Mouse (Mus musculus) lung, embryonic 16.5 days (tissue): ENCODE measurements around the gene Ttpal. TPM values are rescaled to one million over a fixed set of nuclear protein-coding genes. Genes with fewer than 3 reads are reported as not detected.
A peak's percentile ranks its signal among the peaks of the same experiment; 100 is the strongest.
"Not testable (repeated sequence)": the region's sequence is repeated elsewhere in the genome, so short reads cannot be mapped to it uniquely, and the experiment has no call there.

ENCODE experiments used
- ATAC-seq: fragments of 200-750 bp; cut with Nextera tagmentation; 2 replicates; pipeline ENCODE4 v1.8.0; 2017; ENCODE audit warnings: low read depth, mild to moderate bottlenecking, moderate library complexity
- H3K27ac ChIP-seq: fragments of 300-500 bp; sonication (generic); 2 replicates; pipeline ENCODE4 v1.5.1; 2014; ENCODE audit warnings: mild to moderate bottlenecking, control low read depth, low read length
- H3K27me3 ChIP-seq: fragments of 300-500 bp; sonication (generic); 2 replicates; pipeline ENCODE4 v1.6.1; 2014; ENCODE audit warnings: low read depth, low read length, mixed read lengths; ENCODE audit not compliant: control insufficient read depth, insufficient read depth
- H3K36me3 ChIP-seq: fragments of 300-500 bp; sonication (generic); 2 replicates; pipeline ENCODE4 v1.6.1; 2014; ENCODE audit warnings: low read length; ENCODE audit not compliant: control insufficient read depth, insufficient read depth
- H3K4me1 ChIP-seq: fragments of 300-500 bp; sonication (generic); replicated peaks from 2 replicates; pipeline ENCODE4 v1.6.1; 2014; ENCODE audit warnings: low read length, mixed read lengths; ENCODE audit not compliant: control insufficient read depth, insufficient read depth
- H3K4me2 ChIP-seq: fragments of 300-500 bp; sonication (generic); 2 replicates; pipeline ENCODE4 v1.6.1; 2014; ENCODE audit warnings: low read depth, low read length, control low read depth
- H3K4me3 ChIP-seq: fragments of 300-500 bp; sonication (generic); 2 replicates; pipeline ENCODE4 v1.5.1; 2014; ENCODE audit warnings: mild to moderate bottlenecking, low read length, control low read depth
- H3K9ac ChIP-seq: fragments of 300-500 bp; sonication (generic); 2 replicates; pipeline ENCODE4 v1.6.1; 2014; ENCODE audit warnings: low read length, control low read depth
- H3K9me3 ChIP-seq: fragments of 300-500 bp; sonication (generic); 2 replicates; pipeline ENCODE4 v1.6.1; 2016; ENCODE audit warnings: low read length; ENCODE audit not compliant: control insufficient read depth
- WGBS: fragments of 180-500 bp; shearing (Covaris S2); extraction: QIAGEN DNeasy Blood & Tissue Kit; methylation state at CpG from one replicate; pipeline ENCODE4 v1.1.7; 2014; 5-methylcytosine and 5-hydroxymethylcytosine counted together
- polyA plus RNA-seq: library from polyadenylated mRNA; unstranded; fragments of >200 nt; fragmentation: Nextera tagmentation; extraction: Ambion mirVana; gene quantifications from 2 replicates; pipeline ENCODE4 v1.2.1, GENCODE M21; 2015

The Ttpal gene
- polyA plus RNA-seq, 1 experiment from 2014 or later, result 31.2 TPM

DNA sequence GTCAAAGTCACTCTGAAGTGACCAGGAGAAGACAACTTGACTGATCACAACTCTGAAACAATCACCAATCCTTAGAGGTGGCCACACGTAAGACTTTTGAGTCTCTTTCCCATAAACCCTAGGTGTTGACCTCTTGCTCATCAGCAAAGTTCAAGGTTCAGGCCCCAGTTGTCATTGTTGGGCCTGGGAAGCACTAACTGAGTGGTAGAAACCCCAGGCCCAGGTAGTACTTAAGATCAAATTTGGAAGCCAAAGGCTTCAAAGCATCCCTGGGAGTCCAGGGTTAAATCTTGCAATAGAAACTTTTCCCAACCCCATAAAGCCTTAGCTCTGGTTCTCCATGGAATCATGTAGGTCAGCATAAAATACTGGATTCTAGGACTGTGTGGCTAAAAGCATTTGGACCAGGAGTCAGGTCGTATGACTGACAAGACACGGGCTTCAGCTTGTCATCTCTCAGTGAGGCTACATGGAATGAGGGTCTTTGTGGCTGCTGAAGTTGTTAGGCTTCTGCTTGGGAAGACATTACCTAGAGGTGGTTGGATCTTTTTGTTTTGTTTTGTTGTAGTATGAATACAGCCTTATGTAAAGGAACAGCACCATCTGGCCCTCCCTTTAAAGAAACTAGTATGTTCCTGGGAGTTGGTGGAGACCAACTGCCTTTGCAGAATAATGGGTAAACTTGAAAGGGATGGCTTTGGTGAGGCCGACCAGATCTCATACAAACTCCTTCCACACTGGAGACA, 14.0 kb downstream of the Ttpal start:
- Histone ChIP-seq H3K27ac (no peak overlapping the region), H3K36me3 (peaks cover 52% of the 10 kb centered on the region), H3K4me1 (no peaks in the 10 kb centered on the region), H3K9me3 (no peaks in the 10 kb centered on the region), H3K27me3 (no peaks in the 10 kb centered on the region), H3K9ac (no peak overlapping the region), H3K4me3 (no peak overlapping the region), H3K4me2 (no peak overlapping the region)
- no peak for ATAC-seq
- 84% methylated on average over 4 of the region's 4 CpGs for WGBS

DNA sequence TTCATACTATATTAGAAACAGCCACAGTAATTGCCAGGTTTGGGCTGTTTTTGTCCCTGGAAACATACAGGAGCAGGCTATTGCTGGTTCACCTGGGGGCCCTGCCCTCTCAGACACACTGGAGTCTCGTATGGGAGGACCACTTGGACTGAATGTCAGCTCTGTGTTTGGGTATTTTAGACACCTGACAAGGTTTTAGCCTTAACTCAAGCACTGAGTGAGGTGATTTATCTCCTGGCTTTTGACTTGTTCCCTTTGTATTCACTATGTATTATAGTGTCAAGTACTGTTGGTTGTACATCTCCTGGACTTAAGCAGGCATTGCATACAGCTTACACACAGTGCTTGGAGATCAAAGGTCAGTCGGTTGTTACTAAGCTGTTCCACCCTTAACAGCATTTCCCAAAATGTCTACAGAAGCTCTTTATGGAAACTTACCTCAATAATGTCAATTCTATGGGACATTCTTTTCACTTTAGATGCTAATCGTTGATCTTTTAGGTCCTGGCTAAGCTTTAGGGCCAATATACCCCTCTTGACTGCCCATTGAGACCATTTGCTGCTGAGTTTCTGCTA, 14.6 kb downstream of the Ttpal start:
- H3K9me3 ChIP-seq, result no peaks in the 10 kb centered on the region
- no peak overlapping the region for H3K4me3 ChIP-seq
- no peak for ATAC-seq
- H3K9ac ChIP-seq, result no peak overlapping the region
- no peak overlapping the region for H3K27ac ChIP-seq
- H3K36me3 ChIP-seq, result peaks cover 52% of the 10 kb centered on the region
- WGBS, result 69% methylated on average over 3 of the region's 3 CpGs
- no peak overlapping the region for H3K4me2 ChIP-seq
- H3K4me1 ChIP-seq, result no peaks in the 10 kb centered on the region
- no peaks in the 10 kb centered on the region for H3K27me3 ChIP-seq

DNA sequence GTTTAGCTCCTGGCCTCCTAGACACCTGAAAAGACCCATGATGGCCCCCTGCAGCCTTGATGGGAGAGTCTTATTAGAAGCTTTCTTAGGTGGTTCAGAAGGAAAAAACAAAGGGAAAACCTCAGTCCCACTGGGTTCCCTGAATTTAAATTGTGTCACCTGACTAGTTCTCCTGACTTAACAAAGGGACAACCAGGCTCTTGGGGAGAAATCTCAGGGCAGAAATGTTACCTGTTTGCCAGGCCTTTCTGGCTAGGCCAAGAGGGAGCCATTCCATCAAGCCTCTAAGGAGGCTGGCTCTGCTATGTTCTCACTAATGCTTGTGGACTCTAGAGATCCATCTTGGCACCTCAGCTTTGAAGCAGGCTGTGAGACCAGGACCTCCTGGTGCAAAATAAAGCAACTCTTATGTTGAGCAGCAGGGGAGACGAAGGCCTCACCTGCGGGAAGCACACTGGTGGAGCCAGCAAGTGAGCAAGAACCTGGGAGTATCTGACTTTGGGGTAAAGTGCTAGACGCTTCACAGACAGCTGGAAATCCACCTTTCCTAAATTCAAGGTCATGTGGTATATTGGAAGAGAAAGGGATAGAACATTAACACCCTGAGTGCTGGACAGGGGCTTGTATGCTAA, 15.2 kb downstream of the Ttpal start:
- ATAC-seq, result no peak
- 67% methylated on average over 3 of the region's 3 CpGs for WGBS
- H3K36me3 ChIP-seq, result peaks cover 52% of the 10 kb centered on the region

DNA sequence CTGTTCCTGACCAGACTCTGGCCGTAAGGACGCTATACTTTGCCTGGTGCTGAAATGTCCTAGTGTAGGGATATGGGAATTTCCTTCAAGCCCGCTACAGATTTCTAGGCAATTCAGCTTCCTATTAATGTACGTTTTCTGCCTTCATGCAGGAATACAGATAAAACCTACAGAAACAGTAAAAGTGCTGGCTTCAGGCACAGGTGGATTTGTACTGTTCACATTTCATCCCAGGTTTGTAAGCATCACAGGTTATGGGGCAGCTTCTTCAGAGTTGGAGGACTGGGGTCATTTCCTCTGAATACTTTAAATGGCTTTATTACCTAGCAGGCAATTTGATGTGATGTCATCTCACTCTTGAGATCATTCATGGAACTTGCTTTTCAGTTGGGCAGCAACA, 15.8 kb downstream of the Ttpal start:
- no peak overlapping the region for H3K27ac ChIP-seq
- H3K4me2 ChIP-seq, result no peak overlapping the region
- H3K9ac ChIP-seq, result no peak overlapping the region
- H3K27me3 ChIP-seq, result no peaks in the 10 kb centered on the region
- H3K4me1 ChIP-seq, result no peaks in the 10 kb centered on the region
- peaks cover 54% of the 10 kb centered on the region for H3K36me3 ChIP-seq
- WGBS, result 78% methylated on average over 4 of the region's 4 CpGs
- no peaks in the 10 kb centered on the region for H3K9me3 ChIP-seq
- H3K4me3 ChIP-seq, result no peak overlapping the region
- no peak for ATAC-seq

More for the DNA sequence above, 15.2 kb downstream of the Ttpal start:
- no peak overlapping the region for H3K4me2 ChIP-seq
- no peak overlapping the region for H3K27ac ChIP-seq
- no peak overlapping the region for H3K4me3 ChIP-seq
- H3K4me1 ChIP-seq, result no peaks in the 10 kb centered on the region
- H3K27me3 ChIP-seq, result no peaks in the 10 kb centered on the region
- H3K9me3 ChIP-seq, result no peaks in the 10 kb centered on the region
- no peak overlapping the region for H3K9ac ChIP-seq

GRCm38 (mm10) chr2:163620451-163620850, 18.3 kb downstream of the Ttpal start:
- peak; percentile 75 for ATAC-seq
- H3K27ac ChIP-seq, result no peak overlapping the region
- H3K4me3 ChIP-seq, result no peak overlapping the region
- peaks cover 51% of the 10 kb centered on the region for H3K36me3 ChIP-seq
- H3K4me2 ChIP-seq, result no peak overlapping the region
- H3K9me3 ChIP-seq, result no peaks in the 10 kb centered on the region
- no peaks in the 10 kb centered on the region for H3K4me1 ChIP-seq
- H3K9ac ChIP-seq, result no peak overlapping the region
- 61% methylated on average over 8 of the region's 8 CpGs for whole genome bisulfite sequencing
- H3K27me3 ChIP-seq, result no peaks in the 10 kb centered on the region

DNA sequence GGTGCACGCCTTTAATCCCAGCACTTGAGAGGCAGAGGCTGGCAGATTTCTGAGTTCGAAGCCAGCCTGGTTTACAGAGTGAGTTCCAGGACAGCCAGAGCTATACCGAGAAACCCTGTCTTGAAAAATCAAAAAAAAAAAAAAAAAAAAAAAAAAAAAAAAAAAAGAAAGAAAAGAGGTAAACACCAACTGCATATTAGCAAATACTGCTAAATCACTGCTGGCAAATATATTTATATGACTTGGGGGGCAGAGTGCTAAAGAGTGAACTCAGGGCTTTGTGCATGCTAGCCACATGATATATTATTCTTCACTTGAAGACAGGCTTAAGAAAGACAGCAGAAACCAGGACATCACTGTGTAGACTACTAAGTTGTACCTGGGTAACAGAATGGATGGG, 19.3 kb downstream of the Ttpal start:
- H3K36me3 ChIP-seq, result peaks cover 51% of the 10 kb centered on the region

GRCm38 (mm10) chr2:163631223-163631622, 29.1 kb downstream of the Ttpal start:
- Histone ChIP-seq H3K4me3 (no peak overlapping the region), H3K4me1 (no peaks in the 10 kb centered on the region), H3K36me3 (peaks cover 60% of the 10 kb centered on the region), H3K27me3 (no peaks in the 10 kb centered on the region), H3K27ac (no peak overlapping the region), H3K9ac (no peak overlapping the region), H3K9me3 (no peaks in the 10 kb centered on the region), H3K4me2 (no peak overlapping the region)
- WGBS, result 91% methylated on average over 4 of the region's 4 CpGs
- ATAC-seq, result no peak

More for the DNA sequence above, 19.3 kb downstream of the Ttpal start:
- H3K9me3 ChIP-seq, H3K9ac ChIP-seq, H3K4me2 ChIP-seq, H3K27ac ChIP-seq, H3K27me3 ChIP-seq, ATAC-seq, H3K4me1 ChIP-seq, H3K4me3 ChIP-seq: not testable (repeated sequence)
- 84% methylated on average over 3 of the region's 3 CpGs for WGBS

DNA sequence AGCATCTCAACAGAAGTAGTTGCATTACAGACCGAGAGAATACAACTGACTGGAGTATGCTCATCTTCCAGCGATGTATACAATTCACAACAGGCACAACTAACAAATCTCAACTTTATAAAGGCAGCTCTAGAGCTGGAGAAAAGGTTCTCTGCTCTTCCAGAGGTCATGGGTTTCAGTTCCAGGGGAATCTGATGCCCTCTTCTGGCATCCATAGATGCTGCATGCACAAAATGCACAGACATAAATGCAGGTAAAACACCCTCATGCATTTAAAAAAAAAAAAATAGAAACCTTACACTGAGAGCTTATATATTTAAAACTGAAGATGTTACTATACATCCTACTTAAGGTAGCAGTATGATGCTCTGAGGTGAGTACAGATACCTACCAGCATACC, 29.6 kb downstream of the Ttpal start:
- H3K4me2 ChIP-seq, result no peak overlapping the region
- no peaks in the 10 kb centered on the region for H3K9me3 ChIP-seq
- H3K36me3 ChIP-seq, result peaks cover 57% of the 10 kb centered on the region
- H3K4me1 ChIP-seq, result no peaks in the 10 kb centered on the region
- H3K9ac ChIP-seq, result no peak overlapping the region
- no peaks in the 10 kb centered on the region for H3K27me3 ChIP-seq
- no peak for ATAC-seq
- WGBS, result 93% methylated on average over 2 of the region's 2 CpGs
- H3K27ac ChIP-seq, result no peak overlapping the region
- no peak overlapping the region for H3K4me3 ChIP-seq

- 92% methylated on average over 2 of the region's 2 CpGs for WGBS
- no peak for ATAC-seq
Measured at GRCm38 (mm10) chr2:163634211-163634610, 32.1 kb downstream of the Ttpal start.

More at GRCm38 (mm10) chr2:163634211-163634610, 32.1 kb downstream of the Ttpal start:
- no peak overlapping the region for H3K27ac ChIP-seq
- H3K4me2 ChIP-seq, result no peak overlapping the region
- peaks cover 18% of the 10 kb centered on the region for H3K4me1 ChIP-seq
- H3K9me3 ChIP-seq, result no peaks in the 10 kb centered on the region
- H3K9ac ChIP-seq, result no peak overlapping the region
- H3K4me3 ChIP-seq, result no peak overlapping the region
- H3K27me3 ChIP-seq, result no peaks in the 10 kb centered on the region
- H3K36me3 ChIP-seq, result peaks cover 40% of the 10 kb centered on the region
